Mouse (Mus musculus) retina, postnatal 7 days (tissue): Measurements from ENCODE around the gene Sema4c.

ENCODE experiments used
- DNase-seq: peaks from one replicate; pipeline ENCODE4 v3.0.0-alpha.2; 2012; ENCODE audit warnings: low read depth, low spot score

The Sema4c gene

DNA sequence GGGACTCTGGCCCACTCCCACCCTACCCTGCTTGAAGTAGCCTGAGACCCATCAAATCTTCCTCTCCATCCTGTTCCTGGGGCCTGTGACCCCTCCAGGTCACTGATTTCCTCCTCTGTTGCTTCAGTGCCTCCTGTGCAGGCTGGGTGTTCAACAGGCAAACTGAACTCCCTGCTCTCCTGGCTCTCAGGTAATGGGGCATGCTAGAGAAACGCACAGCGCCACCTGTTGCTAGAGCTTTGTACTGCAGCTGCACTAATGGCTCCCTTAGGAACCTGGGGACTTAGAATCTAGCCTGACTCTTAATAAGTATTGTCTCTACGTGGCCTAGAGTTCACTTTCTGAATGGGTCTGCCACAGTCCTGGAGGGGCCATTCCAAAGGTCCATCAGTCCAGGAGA is 56.9 kb downstream of the Sema4c start:
- DNase-seq, result peak; percentile 75
